Mouse (Mus musculus): ENCODE measurements around the gene Rcn3. TPM values are rescaled to one million over a fixed set of nuclear protein-coding genes. Genes with fewer than 3 reads are reported as not detected.
A peak's percentile ranks its signal among the peaks of the same experiment; 100 is the strongest.

The Rcn3 gene
- polyA plus RNA-seq, 1 experiment from 2014 or later: 93.8 TPM

- Histone ChIP-seq H3K9ac (no peak overlapping the region), H3K4me1 (replicated peaks) (no peaks in the 10 kb centered on the region), H3K9me3 (no peaks in the 10 kb centered on the region), H3K27ac (no peak overlapping the region), H3K4me2 (no peak overlapping the region), H3K4me3 (no peak overlapping the region), H3K27me3 (no peaks in the 10 kb centered on the region), H3K36me3 (peaks cover 44% of the 10 kb centered on the region)
- no peak for ATAC-seq (ENCODE audit: low FRiP score)
- WGBS: 86% methylated on average over 30 of the region's 30 CpGs
These were observed 15.5 kb downstream of the Rcn3 start for GRCm38 (mm10) chr7:45076501-45076900.

DNA sequence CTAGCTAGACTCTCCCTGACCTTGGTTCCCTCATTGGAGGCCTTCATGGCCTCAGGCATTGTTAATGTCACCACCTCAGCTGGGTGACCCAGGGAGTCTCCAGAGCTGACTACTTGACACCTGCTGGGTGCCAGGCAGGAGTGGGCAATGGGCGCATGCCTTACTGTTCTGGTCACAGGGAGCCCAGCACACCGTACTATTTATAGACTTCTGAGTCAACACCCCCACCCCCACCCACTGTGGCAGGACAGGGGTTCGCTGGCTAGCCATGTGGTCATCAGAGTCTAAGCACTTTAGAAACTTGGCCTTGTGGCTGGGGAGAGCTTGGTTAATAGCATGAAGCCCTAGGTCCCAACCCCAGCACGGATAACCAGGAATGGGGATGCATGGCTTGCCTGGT lies 16.6 kb downstream of the Rcn3 start:
- Histone ChIP-seq H3K9me3 (no peaks in the 10 kb centered on the region), H3K27ac (no peak overlapping the region), H3K4me1 (replicated peaks) (no peaks in the 10 kb centered on the region), H3K9ac (0 out of 2 replicates have a peak overlapping the region, but pooled peaks have one; percentile 11), H3K27me3 (no peaks in the 10 kb centered on the region), H3K4me2 (no peak overlapping the region), H3K4me3 (no peak overlapping the region), H3K36me3 (peaks cover 44% of the 10 kb centered on the region)
- ATAC-seq (ENCODE audit: low FRiP score): no peak
- WGBS: 90% methylated on average over 4 of the region's 4 CpGs

DNA sequence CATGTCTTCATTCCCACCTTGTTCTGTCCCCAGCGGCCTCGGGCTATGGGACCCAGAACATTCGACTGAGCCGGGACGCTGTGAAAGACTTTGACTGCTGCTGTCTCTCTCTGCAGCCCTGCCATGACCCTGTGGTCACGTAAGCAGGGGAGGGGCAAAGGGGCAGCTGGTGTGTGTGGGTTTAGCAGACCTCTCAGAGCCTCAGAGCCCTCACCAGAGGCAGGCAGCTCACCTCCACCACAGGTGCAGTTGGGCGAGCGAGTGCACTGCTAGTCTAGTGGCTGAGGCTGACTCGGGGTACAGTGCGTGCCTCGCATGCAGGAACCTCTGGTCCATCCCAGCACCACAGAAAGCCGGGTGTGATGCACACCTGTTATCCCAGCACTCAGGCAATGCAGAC lies 18.1 kb downstream of the Rcn3 start:
- Histone ChIP-seq H3K4me1 (replicated peaks) (no peaks in the 10 kb centered on the region), H3K4me3 (no peak overlapping the region), H3K4me2 (no peak overlapping the region), H3K27me3 (no peaks in the 10 kb centered on the region), H3K27ac (no peak overlapping the region), H3K9ac (no peak overlapping the region), H3K36me3 (peaks cover 44% of the 10 kb centered on the region), H3K9me3 (no peaks in the 10 kb centered on the region)
- ATAC-seq (ENCODE audit: low FRiP score): no peak
- 93% methylated on average over 12 of the region's 12 CpGs for WGBS

DNA sequence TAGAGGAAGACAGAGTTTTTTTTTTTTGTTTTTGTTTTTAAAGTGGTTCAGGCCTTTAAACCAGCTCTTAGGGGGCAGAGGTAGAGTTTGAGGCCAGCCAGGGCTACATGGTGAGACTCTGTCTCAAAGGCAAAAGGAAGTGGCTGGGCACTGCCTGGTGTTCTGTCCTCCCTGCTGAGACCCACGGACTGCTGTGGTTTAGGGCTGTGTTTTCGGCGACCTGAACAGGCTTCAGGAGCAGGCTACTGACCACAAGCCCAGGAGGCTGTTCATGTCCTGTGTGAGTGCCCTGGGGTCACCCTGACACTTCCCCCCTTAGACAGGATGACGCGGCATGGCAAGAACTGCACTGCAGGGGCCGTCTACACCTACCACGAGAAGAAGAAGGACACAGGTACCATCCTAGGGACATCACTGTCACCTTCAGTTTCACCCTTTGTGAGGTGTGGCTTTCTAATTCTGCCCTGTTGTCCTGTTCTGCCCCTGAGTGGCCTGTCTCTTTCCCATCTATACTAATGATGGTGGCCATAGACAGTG lies 18.8 kb downstream of the Rcn3 start:
- no peak overlapping the region for H3K4me3 ChIP-seq
- H3K9me3 ChIP-seq: no peaks in the 10 kb centered on the region
- H3K36me3 ChIP-seq: peaks cover 44% of the 10 kb centered on the region
- no peaks in the 10 kb centered on the region for H3K4me1 ChIP-seq (replicated peaks)
- no peak overlapping the region for H3K4me2 ChIP-seq
- no peaks in the 10 kb centered on the region for H3K27me3 ChIP-seq
- WGBS: 83% methylated on average over 7 of the region's 7 CpGs
- ATAC-seq (ENCODE audit: low FRiP score): no peak
- H3K9ac ChIP-seq: no peak overlapping the region
- no peak overlapping the region for H3K27ac ChIP-seq

DNA sequence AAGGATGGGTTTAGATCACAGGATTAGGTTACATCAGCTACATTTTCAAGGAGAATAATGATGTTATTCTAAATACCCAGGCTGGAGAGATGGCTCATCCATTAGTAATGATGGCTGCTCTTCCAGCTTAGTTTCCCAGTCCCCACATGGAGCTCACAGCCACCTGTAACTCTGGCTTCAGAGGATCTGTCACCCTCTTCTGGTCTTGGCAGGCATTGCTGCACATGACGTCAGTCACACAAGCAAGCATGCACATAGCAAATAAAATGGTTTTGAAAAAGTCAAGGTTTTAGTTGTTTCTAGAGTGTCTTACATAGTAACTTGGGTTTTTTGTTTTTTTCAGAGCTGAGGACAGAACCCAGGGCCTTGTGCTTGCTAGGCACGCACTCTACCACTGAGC lies 19.8 kb downstream of the Rcn3 start:
- H3K27me3 ChIP-seq: no peaks in the 10 kb centered on the region
- no peak overlapping the region for H3K27ac ChIP-seq
- no peak overlapping the region for H3K4me3 ChIP-seq
- ATAC-seq (ENCODE audit: low FRiP score): no peak
- H3K36me3 ChIP-seq: peaks cover 37% of the 10 kb centered on the region
- no peak overlapping the region for H3K9ac ChIP-seq
- no peak overlapping the region for H3K4me2 ChIP-seq
- no peaks in the 10 kb centered on the region for H3K9me3 ChIP-seq
- WGBS: 81% methylated on average over 2 of the region's 2 CpGs
- no peaks in the 10 kb centered on the region for H3K4me1 ChIP-seq (replicated peaks)

DNA sequence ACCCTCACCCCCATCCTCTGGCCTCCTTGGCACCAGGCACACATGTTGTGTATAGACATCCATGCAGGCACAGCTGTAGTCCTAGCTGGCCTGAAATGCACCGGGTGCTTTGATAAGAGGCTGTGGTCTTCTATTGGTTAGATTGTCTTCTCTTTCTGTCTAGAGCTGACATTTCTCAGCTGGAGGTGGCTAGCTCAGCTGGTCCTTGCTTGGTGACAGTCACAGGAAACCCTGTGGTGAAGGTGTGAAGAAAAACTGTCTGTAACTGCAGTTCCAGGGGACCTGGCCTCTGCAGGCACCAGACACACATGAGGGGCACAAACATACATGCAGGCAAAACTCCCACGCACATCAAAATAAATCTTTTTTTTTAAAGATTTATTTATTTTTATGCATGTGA lies 22.4 kb downstream of the Rcn3 start:
- Histone ChIP-seq H3K4me3 (no peak overlapping the region), H3K27me3 (no peaks in the 10 kb centered on the region), H3K9me3 (no peaks in the 10 kb centered on the region), H3K4me2 (no peak overlapping the region), H3K4me1 (replicated peaks) (0 out of 2 replicates have a peak, but pooled peaks cover 1% of the 10 kb centered on the region), H3K9ac (no peak overlapping the region), H3K27ac (no peak overlapping the region), H3K36me3 (peaks cover 13% of the 10 kb centered on the region)
- ATAC-seq (ENCODE audit: low FRiP score): no peak
- WGBS: 98% methylated on average over 2 of the region's 2 CpGs

- Histone ChIP-seq H3K36me3 (no peaks in the 10 kb centered on the region), H3K9me3 (no peaks in the 10 kb centered on the region), H3K27me3 (no peaks in the 10 kb centered on the region), H3K27ac (no peak overlapping the region), H3K4me2 (no peak overlapping the region), H3K4me3 (no peak overlapping the region), H3K9ac (no peak overlapping the region), H3K4me1 (replicated peaks) (peaks cover 17% of the 10 kb centered on the region)
- 36% methylated on average over 5 of the region's 5 CpGs for WGBS
- no peak for ATAC-seq (ENCODE audit: low FRiP score)
These were observed 24.1 kb downstream of the Rcn3 start for GRCm38 (mm10) chr7:45068000-45068318.

DNA sequence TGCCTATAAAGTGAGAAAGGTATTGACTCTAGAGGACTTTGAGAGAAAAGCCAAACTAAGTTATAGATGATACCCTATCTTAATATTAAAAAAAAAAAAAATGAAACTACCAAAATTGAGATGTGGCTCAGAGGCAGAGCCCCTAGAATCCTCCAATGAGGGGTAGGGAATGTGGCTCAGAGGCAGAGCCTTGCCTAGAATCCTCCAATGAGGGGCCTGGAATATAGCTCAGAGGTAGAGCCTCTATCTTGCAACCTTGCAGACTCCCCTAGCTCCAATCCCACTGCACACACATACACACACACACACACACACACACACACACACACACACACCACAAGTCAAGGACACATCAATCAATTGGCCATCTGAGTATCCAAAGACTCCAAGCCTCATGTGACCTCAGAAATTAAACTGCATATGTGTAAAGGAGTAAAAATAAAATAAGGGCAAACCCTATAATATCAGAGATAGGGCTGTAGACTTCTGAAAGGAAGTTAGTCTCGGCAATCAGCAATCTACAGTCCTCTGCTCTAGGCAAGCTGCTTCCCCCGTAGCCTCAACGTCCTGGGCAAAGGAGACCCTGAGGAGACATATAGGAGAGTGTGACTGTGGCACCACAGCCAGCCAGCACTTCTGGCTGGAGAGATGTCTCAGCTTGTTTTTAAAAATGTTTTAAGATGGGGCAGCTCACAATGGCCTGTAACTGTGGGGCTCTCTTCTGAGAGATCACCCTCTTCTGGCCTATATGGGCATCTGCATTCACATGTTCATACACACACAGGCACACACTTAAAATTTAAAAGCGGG lies 24.6 kb downstream of the Rcn3 start:
- WGBS: 81% methylated on average over 4 of the region's 4 CpGs
- no peak for ATAC-seq (ENCODE audit: low FRiP score)
- Histone ChIP-seq H3K9me3 (no peaks in the 10 kb centered on the region), H3K4me1 (replicated peaks) (peaks cover 18% of the 10 kb centered on the region), H3K9ac (no peak overlapping the region), H3K4me3 (no peak overlapping the region), H3K27me3 (no peaks in the 10 kb centered on the region), H3K4me2 (no peak overlapping the region), H3K36me3 (no peaks in the 10 kb centered on the region), H3K27ac (no peak overlapping the region)

- no peaks in the 10 kb centered on the region for H3K9me3 ChIP-seq
- no peaks in the 10 kb centered on the region for H3K36me3 ChIP-seq
- peak within 1 kb of the TSS; percentile 50 for H3K4me3 ChIP-seq
- ATAC-seq (ENCODE audit: low FRiP score): peak; percentile 89
- under 1% methylated on average over 31 of the region's 31 CpGs for WGBS
- H3K4me2 ChIP-seq: peak within 1 kb of the TSS; percentile 61
- H3K27ac ChIP-seq: peak within 1 kb of the TSS; percentile 88
- H3K4me1 ChIP-seq (replicated peaks): peaks cover 48% of the 10 kb centered on the region
- H3K27me3 ChIP-seq: no peaks in the 10 kb centered on the region
- peak within 1 kb of the TSS; percentile 61 for H3K9ac ChIP-seq
These were observed 29.7 kb downstream of the Rcn3 start, which contains the start of the genes Nosip and Prrg2 for GRCm38 (mm10) chr7:45062239-45062835. TSS of gene Nosip (plus strand) at chr7:45062429. TSS of gene Prrg2 (minus strand) at chr7:45062677.

- H3K36me3 ChIP-seq: no peaks in the 10 kb centered on the region
- H3K4me1 ChIP-seq (replicated peaks): peaks cover 48% of the 10 kb centered on the region
- no peaks in the 10 kb centered on the region for H3K9me3 ChIP-seq
- 15% methylated on average over 11 of the region's 11 CpGs for WGBS
- H3K4me2 ChIP-seq: peak overlapping the region; percentile 47
- H3K9ac ChIP-seq: peak overlapping the region; percentile 55
- ATAC-seq (ENCODE audit: low FRiP score): no peak
- H3K27me3 ChIP-seq: no peaks in the 10 kb centered on the region
- peak overlapping the region; percentile 14; the same call in 1 of the 2 replicates for H3K27ac ChIP-seq
- H3K4me3 ChIP-seq: peak overlapping the region; percentile 50
These were observed 30.4 kb downstream of the Rcn3 start for GRCm38 (mm10) chr7:45061532-45062075.

GRCm38 (mm10) chr7:45060632-45061122 lies 31.3 kb downstream of the Rcn3 start:
- H3K4me2 ChIP-seq: no peak overlapping the region
- H3K9ac ChIP-seq: no peak overlapping the region
- no peaks in the 10 kb centered on the region for H3K9me3 ChIP-seq
- H3K27ac ChIP-seq: no peak overlapping the region
- no peaks in the 10 kb centered on the region for H3K27me3 ChIP-seq
- ATAC-seq (ENCODE audit: low FRiP score): no peak
- peaks cover 48% of the 10 kb centered on the region for H3K4me1 ChIP-seq (replicated peaks)
- H3K4me3 ChIP-seq: no peak overlapping the region
- WGBS: 87% methylated on average over 6 of the region's 6 CpGs
- no peaks in the 10 kb centered on the region for H3K36me3 ChIP-seq

Data from hindbrain, embryonic 13.5 days (tissue).